Mouse (Mus musculus) hematopoietic stem cell, adult 5-6 weeks (primary cell): Measurements from ENCODE around the gene Gbf1. TPM values are rescaled to one million over a fixed set of nuclear protein-coding genes. Genes with fewer than 3 reads are reported as not detected.
"Not testable (repeated sequence)": the region's sequence is repeated elsewhere in the genome, so short reads cannot be mapped to it uniquely, and the experiment has no call there.

ENCODE experiments used
- ATAC-seq, 2 experiments: fragments of 125-278 bp in 1 of 2; replicated peaks in 1 of 2; 2 replicates each; pipeline ENCODE4 v1.8.0; 2016 to 2017; ENCODE audit warnings: inconsistent platforms in 2 of 2, mild to moderate bottlenecking in 2 of 2, moderate number of reproducible peaks in 2 of 2, low read depth in 1 of 2, moderate TSS enrichment in 1 of 2; ENCODE audit not compliant: low FRiP score in 2 of 2, poor library complexity in 2 of 2, severe bottlenecking in 2 of 2, insufficient read depth in 1 of 2, low TSS enrichment in 1 of 2
- total RNA-seq: library from RNA; stranded (forward); fragments of 172-1452, 232-1000 nt; gene quantifications from 2 replicates; pipeline ENCODE4 v1.2.3, GENCODE M21; 2017

Gene Gbf1
- 37.7 and 39.6 TPM in 2 replicates for total RNA-seq

DNA sequence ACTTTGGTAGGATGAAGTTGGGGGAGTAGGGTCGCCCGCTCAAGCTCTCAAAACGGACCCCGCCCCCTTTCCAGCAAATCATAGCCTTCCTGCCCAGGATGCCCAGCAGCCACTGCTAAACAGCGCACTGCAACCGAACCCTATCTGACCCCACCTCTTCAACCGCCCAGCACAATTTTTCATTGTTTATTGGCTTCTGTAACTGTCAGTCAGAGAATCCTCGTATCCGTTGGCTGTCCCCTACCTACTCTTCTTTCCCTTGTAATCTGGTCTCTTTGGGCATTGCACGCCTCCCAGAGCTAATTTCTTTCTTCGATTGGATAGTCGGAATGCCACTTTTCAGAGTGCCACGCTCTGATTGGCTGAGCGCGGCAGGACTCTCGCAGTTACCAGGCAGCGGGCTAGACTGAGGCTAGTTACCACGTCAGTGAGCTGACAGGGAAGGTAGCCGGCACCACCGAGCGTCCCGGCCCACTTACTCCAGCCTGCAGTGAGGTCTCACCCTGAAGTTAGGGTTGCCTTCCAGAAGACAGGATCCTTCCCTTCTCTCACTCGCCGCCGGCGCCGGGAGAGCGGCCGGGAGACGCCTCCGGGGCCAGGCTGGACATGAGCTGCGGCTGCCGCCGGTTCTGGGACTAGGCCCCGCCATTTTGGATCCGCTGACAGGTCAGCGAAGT is at the start of gene Gbf1:
TSS of gene Gbf1 (plus strand) at position 383 of the 677 bp plus-strand sequence.
- peak; percentile 97 to 99 for ATAC-seq

DNA sequence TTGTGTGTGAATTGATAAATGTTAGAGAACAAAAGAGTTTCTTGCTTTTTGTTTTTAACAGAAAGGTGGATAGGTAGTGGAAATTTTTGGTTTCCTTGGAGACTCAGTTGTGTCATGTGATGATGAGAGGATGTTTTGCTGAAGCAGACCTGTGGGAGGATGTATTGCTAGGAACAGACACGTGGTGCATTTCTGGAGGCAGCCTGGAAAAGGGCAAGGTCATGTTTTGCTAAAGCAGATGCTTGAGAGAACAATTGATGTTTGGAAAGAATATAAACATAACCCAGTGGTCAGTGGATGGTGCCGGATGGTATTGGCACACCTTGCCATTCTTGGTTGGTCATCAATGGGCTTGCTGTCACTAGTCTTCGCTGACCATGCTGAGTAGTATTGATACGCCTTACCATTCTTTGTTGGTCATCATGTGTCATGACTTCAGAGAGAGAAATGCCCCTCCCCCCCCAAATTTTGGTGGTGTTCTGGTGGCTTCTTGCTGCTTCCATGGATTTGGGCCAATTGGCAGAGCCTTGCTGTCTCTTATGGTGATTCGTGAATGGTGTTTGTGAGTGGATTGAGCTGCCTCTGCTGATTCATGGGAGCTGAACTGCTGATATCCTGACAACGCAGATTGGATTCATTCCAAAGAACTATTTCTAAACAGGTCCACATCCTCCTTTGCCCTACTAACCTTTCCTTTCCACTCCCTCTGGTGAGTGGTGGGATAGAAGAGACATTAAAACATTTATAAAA is 48.7 kb upstream of the Gbf1 start:
- no peak for ATAC-seq

DNA sequence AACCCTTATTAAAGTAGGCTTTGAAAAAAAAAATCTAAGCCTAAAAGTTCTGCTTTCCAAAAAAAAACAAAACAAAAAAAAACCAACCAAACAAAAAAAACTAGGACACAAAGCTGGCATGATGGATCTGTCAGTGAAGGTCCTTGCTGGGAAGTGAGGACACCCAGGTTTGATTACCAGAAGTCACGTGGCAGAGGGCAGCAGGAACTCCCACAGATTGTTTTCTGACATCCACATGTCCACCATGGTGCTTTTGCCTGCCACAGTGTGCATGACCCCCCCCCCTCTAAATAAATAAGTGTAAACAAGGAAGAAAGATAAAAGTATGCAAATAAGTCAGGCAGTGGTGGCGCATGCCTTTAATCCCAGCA is 48.1 kb upstream of the Gbf1 start:
- no peak for ATAC-seq

DNA sequence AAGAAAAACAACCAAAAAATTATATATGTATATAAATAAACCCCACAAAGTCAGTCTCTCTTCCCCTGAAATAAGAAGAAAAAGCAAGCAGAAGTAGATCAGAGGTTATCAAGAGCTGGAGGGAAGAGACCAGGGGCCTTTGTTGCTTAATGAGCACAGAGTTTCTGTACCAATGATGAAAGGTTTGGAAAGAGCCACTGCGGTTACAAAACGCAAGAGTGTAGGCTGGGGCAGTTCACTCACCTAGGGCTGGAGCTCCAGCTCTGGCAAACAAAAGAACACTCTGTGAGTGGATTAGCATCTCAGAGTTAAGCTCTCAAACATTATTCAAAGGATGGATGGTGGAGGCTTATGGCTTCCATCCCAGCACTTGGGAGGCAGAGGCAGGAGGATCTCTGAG is 42.1 kb upstream of the Gbf1 start:
- ATAC-seq, result peak in 1 of 2 experiments; percentile 32; a peak in 1 of 4 replicates

DNA sequence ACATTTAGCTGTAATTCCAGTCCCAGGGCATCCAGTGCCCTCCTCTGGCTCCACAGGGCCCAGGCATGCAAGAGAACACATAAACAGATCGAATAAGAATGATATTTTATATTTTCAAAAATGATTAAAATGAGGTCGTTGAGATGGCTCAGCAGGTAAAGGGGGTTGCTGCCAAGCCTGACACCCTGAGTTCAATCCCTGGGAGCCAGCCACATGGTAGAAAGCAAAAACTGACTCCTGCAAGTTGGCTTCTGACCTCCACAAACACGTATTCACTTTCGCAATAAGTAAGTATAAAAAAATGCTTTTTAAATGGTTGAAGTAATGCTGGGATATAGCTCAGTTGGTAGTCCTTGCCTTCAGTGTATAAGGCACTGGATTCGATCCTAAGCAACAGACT is 41.5 kb upstream of the Gbf1 start:
- ATAC-seq, result no peak

DNA sequence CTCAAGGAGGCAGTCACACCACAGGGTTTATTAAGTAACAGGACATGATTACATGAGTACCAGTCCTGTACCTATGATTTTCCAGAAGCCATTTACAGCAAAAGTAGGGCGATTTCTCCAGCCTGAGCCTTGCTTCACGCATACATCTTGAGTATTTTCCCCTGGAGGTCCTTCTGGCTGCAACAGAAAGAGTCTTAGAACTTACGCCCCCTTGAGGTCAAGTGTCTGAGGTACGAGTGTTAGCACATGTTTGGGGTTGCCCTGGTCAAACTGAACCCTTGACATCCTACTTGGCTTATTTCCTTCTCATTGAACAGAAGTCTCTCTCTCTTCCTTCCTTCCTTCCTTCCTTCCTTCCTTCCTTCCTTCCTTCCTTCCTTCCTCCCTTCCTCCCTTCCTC is 37.7 kb upstream of the Gbf1 start:
- ATAC-seq, result no peak

DNA sequence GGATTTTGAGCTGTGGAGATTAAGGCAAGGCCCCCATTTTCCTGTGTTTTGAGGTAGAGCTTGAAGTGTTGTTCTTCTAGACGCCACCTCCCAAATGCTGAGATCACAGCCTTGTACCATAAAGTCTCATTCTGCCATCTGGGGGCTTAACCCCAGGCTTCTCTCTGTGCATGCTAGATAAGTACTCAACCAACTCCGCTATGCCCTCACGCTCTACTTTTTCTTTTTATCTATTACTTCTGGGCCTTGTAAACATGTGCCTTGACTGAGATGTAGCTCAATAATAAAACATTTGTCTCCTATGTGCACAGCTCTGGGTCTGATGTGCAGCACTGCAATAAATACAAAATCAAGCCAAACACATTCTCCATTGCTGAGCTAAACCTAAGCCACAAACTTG is 32.9 kb upstream of the Gbf1 start:
- ATAC-seq, result no peak

DNA sequence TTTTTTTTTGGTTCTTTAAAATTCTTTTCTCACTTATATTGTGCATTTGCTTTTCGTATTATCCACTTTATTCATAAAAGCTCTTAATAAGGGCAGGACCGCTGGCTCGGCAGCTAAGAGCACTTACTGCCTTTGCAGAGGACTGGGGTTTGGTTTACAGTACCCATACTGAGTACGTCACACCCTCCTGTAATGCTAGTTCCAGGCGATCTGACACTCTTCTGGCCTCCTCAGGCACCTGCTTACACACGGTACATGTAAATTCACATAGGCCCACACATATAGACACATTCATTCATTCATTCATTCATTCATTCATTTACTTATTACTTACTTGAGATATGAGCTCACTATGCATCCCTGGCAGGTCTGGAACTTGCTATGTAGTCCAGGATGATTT is 31.4 kb upstream of the Gbf1 start:
- no peak for ATAC-seq

DNA sequence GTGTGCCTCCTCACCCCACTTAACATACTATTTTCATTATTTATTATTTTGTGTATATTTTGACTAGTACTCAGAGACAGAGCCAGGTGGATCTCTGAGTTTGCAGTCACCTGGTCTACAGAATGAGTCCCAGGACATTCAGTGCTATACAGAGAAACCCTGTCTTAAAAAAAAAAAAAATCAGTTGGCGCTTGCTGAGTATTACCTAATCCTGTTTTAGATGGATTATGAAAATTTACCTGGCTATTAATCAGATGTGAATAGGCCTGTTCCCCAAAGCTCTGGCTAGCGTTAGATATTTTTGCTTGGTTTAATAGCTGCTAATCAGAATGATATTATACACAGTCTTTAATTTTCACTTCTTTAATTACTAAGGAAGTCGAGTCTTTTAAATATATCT is 28.4 kb upstream of the Gbf1 start:
- no peak for ATAC-seq

DNA sequence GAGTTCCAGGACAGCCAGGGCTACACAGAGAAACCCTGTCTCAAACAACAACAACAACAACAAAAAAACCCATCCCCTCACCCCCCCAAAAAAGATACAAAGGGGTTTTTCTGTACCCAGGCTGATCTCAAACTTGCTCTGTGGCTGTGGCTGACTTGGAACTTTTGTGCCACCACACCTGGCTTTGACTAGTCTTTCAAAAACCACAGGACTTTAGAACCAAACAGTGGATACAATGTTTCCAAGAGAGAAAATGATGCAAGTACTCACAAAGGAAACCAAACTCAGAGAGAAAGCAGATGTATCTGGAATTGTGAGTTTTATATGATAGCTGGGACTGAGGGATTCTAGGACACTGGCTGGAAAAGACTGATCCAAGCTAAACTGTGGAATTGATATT is 27.7 kb upstream of the Gbf1 start:
- ATAC-seq, result no peak

DNA sequence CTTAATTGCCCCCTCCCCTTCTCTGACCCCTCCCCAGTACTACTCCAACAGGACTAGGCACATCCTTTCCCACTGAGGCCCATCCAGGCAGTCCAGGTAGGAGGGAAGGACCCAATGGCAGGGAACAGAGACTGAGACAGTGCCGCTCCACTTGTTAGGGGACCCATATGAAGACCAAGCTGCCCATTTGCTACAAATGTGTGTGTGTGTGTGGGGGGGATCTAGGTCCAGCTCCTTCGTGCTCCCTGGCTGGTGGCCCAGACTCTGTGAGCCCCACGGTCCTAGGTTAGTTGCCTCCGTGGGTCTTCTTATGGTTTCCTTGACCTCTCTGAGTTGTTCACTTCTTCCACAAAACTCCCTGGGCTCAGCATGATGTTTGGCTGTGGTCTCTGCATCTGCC is 26.0 kb upstream of the Gbf1 start:
- ATAC-seq, result no peak

DNA sequence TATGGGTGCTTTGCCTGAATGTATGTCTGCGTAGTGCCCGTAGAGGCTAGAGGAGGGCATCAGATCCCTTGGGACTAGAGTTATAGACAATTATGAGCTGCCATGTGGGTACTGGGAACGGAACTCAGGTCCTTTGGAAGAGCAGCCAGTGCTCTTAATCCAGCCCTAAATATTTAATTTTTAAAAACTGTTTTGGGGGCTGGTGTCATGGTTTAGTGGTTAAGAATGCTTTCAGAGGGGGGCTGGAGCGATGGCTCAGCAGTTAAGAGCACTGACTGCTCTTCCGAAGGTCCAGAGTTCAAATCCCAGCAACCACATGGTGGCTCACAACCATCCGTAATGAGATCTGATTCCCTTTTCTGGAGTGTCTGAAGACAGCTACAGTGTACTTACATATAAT is 22.6 kb upstream of the Gbf1 start:
- ATAC-seq, result not testable (repeated sequence)

DNA sequence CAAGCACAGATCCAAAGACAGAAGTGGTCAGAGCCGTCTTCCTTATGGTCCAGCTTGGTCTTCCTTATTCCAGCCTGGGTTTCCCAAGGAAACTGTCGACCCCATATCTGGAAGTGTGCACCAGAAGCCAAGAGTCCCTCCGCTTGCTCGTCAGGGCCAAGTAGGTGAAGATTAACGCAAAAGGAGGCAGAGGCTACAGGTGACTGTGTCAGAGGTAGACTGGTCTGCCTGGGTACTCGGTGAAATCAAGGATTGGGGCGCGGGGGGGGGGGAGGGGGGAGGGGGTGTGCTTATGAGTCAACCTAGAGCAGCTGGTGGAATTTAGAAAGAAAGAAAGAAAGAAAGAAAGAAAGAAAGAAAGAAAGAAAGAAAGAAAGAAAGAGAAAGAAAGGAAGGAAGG is 21.0 kb upstream of the Gbf1 start:
- ATAC-seq, result no peak

DNA sequence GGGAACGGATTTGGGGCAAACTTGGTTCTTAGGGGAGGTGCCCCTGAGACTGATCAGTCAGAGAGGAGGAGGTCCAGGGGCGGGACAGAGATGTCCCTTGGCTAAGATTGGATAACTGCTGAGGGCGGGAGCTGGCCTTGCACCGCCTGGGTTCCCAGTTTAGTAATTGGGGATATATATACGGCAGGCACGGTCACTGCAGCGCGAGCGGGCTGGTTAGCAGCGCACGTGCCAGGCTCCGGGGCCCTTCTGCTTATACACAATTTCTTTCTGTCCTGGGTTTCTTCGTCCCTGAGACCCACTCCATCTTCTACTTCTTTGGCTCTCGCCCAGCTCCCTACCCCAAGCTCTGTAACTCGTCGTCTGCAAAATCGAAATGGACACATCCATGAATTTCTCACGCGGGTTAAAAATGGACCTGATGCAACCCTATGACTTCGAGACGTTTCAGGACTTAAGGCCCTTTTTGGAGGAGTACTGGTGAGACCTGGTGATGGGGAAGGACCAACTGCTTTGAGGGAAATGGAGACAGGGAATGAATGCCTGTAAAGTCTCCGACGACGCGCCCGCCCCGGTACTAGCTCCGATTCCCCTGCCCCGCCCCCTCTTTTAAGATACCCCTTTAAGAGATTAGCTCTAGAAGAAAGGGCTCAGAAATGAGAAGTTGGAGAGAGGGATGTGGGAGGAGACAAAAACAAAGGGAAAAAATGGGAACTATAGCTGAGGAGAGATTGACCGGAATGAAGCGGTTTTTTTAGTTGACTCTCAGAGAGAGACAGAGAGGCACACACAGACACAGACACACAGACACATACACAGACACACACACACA is 20.4 kb upstream of the Gbf1 start, which contains the start of gene Elovl3:
TSS of gene Elovl3 (plus strand) at position 204 of the 832 bp plus-strand sequence.
- peak; percentile 15 to 34; a peak in 1 of 4 replicates for ATAC-seq

DNA sequence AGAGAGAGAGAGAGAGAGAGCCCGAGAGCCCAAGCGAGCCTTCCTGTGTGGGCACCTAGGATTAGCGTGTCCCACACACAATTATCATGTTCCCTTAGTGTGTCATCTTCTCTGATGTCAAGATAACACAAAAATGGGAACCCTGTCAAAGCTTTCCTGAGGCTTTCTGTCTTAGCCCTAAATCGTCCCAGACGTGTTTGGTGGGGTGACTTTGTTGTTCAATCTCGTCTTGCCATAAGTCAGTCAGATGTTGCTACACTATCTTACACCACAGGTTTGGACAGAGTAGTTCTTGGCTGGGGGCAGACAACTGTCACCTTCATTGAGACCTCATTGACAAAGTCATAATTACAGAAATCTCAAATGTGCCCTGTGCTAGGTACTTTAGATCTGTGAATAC is 19.7 kb upstream of the Gbf1 start:
- ATAC-seq, result no peak

DNA sequence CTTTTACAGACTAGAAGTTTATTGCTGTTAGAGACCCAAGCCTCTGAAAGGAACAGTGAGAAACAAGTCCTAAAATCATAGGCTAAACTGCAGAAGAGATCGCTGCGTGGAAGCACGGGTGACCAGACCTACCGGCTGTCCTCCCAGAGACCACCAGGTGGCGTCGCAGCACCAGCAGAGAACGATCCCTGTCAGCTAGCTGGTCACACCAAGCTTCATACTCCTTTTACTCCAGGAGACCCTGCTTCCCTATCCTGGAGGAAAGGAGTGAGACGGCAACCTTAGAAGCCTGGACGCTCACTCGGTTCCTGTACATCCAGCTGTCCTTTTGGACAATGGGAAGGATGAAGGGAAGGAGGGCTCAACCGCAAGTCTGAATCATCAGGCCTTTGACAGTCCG is 17.0 kb upstream of the Gbf1 start:
- ATAC-seq, result peak; percentile 67 to 74; a peak in 3 of 4 replicates

DNA sequence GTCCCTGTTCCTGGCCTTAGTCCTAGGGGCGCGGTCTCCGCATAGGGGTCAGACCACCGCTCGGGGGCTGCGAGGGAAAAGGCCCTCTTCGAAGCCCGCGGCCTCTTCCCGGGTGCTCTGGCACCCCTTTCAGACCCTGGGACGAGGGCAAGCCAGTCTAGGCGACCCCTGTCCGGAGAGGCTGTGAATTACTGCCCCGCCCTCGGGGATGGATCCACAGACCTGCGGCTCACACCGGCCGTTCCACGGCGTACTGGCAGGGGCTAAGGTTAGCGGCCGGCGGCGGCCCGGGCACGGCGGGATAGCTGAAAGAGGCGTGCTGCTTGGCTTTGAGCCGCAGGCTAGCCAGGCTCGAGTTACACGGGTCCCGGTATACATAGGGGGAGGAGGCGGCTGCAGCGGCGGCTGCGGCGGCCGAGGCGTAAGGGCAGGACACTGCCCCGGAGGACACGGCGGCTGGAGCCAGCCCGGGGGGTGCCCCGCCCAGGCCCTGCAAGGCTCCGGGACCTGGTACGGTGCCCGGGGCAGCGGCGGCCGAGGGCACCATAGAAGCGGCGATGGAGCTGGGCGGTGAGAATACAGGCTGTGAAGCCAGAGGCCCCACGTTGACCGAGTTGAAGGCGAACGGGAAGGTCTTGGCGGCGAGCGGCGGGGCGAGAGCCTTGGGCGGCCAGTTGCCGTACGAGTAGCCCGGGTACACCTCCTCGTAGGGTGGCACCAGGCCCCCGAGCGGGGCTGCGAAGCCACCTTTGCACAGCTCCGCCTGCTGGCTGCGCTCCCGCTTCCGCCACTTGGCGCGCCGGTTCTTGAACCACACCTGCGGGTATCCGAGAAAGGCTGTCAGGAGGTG is 16.3 kb upstream of the Gbf1 start:
- peak; percentile 19 to 37; a peak in 1 of 4 replicates for ATAC-seq
